Mouse (Mus musculus): Measurements from ENCODE around the gene Lig1.

DNA sequence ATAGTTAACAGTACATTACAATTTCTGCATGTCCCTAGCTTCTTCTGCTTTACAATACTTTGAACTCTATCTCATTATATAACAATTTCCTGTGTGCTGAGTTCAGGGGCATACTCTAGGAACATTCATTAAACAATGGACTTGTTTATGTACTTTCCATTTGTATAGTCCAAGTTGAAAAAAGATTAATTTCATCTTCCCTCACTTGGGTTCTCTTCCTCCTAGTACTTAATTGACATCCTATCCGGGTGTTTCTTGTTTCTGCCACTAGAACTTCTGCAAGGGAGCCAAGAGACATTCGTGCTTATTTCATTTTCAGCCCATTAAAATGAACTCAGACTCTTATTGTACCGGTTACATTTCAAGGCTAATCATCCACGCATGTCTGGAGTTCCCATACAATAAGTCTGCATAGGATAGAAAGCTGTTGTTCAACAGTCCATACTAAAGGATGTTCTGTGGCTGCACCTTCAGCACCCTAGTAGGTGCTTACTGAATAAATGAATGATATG is 8.3 kb upstream of the Lig1 start:
- no peak for TF ChIP-seq CTCF (IDR thresholded peaks at IDR 0.05; ENCODE audit: borderline replicate concordance, control insufficient read depth, extremely low read depth, insufficient read depth, low read length, poor library complexity)
- TF ChIP-seq POLR2A (IDR thresholded peaks at IDR 0.05; ENCODE audit: control insufficient read depth, extremely low read depth, insufficient read depth, low read length, poor library complexity) = no peak

Data from thymus, adult 2 months (tissue).